Mouse (Mus musculus): Measurements from ENCODE around the gene Tmem200a.

Gene Tmem200a

DNA sequence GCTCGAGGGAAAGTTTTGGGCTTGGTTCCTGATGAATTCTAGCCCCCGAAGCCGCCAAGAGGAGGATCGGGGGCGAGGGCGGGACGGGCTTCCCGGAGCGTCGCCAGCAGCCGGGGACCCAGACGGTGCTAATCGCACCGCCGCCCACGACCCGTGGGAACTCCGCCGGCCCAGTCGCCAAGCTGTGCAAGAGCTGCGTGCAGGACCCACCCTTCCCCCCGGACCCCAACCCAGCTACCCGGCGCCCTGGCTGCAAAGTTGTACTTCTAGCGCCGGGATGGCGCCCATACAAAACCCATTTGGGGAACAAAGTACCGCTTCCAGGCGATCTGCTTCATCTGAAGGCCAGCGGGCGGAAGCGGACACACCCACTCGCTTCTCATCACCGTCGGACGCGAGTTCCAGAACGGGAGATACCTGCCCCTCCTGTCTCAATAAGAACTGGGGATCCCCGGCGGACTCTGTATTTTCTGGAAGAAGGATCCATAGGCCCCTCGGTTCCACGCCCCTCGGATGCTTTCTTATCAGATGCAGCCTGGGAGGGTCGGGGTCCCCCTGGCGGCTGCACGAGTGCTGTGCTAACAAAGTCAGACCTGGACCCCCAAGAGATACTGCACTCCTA lies at the start of gene Tmem200a:
TSS of gene Tmem200a (minus strand) at position 532 of the 622 bp plus-strand sequence.
- DNase-seq: peak; percentile 54

DNA sequence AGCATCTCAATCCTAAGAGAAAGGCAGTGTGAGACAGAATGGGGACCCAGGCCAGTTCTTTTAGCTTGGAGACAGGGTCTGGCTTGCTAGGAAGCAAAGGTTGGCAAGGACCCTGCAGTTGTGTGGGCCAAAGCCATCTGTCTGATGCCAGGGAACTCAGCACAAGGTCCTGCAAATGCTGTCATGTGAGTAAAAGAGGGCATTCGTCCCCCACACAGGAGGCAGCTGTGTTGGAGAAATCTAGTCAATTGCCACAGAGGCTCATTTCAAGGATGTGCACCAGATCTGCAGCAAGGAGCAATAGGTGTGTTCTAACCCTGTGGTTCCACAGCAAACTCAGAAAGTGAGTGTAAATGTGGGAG lies 41.0 kb upstream of the Tmem200a start:
- DNase-seq: no peak

DNA sequence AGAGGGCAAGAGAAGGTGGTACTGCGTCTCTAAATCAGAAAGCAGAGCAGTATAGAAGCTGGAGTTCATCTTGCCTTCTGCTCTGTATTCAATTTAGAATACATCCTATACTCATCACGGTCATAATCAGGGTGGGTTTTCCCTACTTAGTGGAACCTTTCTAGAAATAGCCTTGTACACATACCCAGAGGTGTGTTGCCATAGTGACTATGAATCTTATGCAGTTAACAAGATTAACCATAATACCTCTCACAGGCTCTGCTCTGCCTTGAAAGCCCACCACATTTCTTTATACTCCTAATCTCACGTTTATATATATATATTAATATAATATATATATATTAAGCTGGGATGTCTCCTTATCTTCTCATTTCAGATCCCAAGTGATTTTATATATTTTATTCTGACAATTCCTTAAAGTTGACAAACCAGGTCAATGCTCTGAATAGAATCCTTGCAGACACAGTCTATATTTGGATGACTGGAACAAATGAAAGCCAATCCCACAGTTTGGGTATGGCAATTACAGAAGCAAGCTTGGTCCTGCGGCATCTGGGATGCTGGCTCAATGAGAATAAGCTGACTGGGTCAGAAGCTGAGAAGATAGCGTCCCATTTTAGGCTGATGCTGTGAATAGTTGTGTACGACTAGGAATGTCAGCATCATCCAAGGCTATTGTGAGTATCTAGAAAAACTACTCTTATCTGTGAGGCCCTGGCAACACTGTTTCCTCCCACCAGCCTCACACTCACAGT lies 40.4 kb upstream of the Tmem200a start:
- no peak for DNase-seq

DNA sequence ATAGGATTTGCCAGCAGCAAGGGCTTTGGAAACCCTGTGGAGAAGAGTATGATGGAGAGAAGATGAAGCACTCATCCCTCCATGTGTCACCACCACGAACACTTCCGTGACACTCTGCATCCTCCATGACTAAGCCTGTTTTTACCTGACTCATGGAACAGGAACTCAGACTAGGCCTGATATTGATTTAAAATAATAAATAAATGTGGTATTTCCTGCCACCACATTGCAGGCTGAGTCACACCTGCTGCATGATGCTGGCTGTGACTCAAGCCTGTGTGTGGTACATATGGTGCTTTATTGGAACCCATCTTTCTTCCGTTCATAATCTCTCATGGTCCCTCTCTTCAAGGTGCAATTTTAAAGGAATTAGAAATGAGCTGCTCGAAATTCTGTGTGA lies 35.6 kb upstream of the Tmem200a start:
- no peak for DNase-seq

DNA sequence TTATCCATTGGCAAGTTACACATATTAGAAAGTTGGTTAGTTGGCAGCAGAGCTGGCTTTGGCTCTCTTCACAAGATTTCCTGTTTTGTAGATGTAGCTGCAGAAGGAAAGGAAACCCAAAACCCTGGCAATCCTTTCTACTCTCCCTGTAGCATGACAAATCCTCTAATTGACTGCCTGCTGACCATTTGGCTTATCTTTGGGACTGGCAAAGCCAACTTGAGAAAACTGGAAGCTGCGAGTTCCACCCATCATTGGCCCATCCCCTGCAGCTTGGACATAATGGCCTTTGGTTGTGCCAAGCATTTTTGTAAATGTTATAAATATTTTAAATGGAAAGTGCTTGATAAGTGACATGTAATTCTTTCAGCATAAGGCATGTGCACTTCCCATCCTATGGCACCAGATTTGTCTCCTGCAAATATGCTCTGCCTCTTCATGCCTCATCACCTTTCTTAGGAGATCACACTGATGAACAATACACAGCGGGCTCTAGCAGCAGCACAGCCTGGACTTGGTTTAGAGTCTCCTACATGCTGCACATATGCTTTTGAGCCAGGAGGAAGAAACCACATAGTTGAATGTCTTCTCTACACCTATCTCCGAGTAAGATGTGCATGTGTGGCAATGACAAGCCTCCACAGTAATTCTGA lies 24.6 kb upstream of the Tmem200a start:
- DNase-seq: no peak

DNA sequence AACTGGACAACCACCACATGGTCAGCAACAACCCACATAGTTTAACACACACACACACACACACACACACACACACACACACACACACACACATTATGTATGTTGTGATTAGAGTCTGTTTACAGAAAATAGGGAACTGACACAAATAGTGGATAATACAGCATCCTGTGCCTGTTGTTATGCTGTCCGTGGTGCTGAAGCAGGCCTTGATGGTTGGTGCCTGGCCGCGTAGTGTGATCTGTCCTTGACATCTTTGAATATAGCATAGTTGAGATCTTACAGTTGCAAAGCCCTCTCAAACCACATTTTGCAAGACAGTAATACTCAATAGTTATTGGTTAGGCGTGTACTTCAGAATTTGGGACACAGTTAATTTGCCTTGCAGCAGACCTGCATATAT lies 3.2 kb upstream of the Tmem200a start:
- DNase-seq: no peak

DNA sequence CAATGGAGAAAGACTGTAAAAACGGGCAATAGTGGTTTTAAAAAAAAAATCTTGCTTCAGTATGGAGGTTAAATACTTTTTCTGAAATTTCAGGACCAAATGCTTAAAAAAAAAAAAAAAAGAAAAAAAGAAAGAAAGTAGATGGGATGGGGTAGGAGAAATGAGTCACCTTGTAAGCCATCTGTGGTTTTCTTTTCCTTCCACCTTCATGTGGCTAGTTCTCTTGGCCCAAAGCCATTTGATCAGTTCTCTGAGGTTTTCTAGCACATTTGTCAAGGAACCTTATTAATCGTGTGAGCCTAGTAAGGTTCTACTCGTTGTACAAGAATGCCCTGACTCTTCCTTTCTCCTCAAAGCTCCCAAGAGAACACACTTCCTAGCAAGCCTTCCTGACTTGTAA lies 826 bp upstream of the Tmem200a start:
- DNase-seq: no peak

DNA sequence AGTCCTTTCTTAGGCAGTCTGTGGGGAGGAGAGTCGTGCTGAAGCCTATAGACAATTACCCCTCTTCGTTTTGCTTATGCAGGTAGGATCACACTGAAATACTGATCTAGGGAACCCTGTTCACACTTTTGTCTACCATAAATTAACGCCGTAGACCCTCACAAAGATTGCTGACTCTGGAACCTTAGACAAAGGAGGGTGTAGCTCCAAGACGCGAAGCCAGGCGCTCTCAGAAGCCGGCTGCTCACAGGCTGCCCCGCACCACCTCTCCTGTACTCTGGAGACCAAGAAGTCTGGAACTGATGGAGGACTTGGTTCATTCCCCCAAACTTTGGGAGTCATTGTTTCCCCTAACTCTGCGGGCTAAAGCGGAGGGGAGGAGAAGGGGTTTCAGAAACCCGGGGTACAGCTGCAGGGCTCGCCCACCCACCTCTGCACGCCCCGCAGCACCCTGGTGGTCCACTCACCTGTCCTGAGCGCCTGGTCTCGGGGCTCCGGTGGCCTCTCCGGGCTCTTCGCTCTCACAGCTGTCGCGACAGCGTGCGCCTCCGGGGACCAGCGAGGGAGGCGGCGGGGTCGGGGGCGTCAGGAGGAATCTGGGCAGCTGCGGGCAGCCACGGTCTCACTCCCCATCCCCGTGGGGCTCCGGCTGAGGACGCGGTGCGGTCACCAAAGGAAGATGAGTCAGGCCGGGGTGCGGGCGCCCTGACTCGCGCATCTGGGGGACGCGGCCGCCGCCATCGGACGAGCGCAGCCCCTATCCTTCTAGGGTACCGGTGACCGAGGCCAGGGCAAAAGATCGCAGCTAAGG lies 976 bp downstream of the Tmem200a start, which contains the start of gene Gm9767:
TSS of gene Gm9767 (plus strand) at position 585 of the 811 bp plus-strand sequence.
- DNase-seq: peak; percentile 4

DNA sequence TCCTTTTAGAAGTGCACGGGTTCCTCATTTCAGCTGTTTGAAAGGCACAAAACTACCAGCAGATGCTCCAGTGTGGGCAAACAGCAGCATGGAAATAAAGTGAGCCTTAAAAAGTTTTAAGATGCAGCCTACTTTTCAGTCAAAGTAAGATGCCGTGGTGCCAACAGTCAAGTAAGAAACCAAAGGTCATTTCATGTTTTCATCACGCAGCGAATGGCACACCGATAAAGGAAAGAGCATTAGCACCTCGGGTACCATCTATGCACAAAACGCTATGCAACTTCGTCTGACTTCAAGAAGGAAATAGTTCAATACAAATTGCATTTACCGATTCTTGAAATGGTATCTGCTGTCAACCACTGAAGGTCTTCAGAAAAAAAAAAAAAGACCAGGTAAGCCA lies 1.9 kb downstream of the Tmem200a start:
- DNase-seq: no peak

GRCm38 (mm10) chr10:26071986-26072385 lies 6.9 kb downstream of the Tmem200a start:
- DNase-seq: no peak

DNA sequence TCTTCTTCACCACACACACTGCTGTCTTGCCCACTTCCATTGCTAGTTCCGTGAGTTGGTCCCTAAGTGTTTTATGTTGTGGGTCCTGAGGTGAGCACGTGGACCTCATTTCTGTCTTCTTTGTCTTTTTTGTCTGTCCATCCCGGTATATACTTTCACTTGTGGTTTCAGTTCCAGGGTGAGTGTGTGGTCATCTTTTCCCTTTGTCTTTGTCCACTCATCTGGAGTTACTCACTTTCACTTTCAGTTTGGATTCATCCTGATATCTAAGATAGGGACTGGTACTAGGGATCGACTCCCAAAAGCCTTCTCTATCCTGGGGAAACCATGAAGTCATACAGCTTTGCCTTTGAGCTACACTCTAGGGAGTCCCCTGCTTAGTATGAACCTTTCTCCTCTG lies 15.8 kb downstream of the Tmem200a start:
- no peak for DNase-seq

- no peak for DNase-seq
Observed at GRCm38 (mm10) chr10:26059662-26060307, 19.1 kb downstream of the Tmem200a start.

DNA sequence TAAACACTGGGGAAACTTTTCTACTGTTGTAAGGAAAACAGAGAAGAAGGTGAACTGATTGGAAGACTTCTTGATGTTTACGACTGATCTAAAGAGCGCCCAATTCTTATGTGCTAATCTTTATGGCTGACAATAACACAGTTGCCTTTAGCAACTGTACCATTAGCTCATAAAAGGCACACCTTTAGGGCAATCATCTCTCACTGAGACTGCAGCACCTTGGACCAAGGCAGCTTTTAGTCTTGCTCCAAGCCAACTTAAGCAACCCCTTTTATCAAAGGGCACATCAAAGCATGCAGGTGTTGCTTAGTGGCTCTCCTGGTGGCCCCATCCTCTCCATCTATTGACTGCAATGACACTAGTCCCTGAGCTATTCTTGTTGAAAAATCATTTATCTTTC lies 27.7 kb downstream of the Tmem200a start:
- DNase-seq: no peak

- DNase-seq: no peak
Observed at GRCm38 (mm10) chr10:26034931-26035330, 43.9 kb downstream of the Tmem200a start.

DNA sequence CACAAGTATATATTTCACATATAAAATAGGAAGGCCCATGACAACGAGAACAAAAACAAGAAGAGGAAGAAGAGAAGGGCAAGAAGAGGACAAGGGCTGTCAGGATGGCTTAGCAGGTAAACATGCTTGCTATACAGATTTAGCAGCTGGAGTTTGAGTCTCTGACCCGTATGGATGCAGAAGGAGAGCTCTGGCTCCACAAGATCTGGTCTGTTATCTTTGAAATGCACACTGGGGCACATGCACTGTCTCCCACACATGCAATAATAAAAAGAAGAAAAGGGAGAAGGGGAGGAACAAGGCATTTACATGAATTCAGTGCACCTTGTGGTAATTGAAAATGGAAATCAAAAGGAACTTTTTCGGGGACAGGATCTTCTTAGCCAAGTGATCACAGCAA lies 60.1 kb downstream of the Tmem200a start:
- DNase-seq: no peak

- no peak for DNase-seq
Observed at GRCm38 (mm10) chr10:26014298-26014697, 64.6 kb downstream of the Tmem200a start.

- DNase-seq: peak; percentile 50
Observed at GRCm38 (mm10) chr10:26008948-26009347, 69.9 kb downstream of the Tmem200a start.

DNA sequence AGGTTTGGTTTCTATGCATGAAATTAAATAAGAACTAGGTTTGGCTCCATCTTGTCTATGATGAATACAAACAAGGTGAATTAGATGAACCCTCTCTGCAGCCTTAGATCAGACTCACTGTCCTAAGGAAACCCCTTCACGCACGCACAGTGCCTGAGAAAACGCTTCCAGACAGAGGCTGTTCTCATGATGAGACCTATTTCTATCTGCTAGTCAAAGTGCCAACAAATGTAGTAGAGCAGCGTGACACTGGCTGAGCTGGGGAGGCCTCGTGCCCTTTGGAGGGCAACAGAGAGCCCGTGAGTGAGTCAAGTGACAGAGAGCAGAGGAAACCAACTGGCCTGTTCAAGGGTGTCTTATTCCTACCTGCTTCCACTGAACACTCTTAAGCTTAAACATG lies 73.4 kb downstream of the Tmem200a start:
- DNase-seq: no peak

- DNase-seq: no peak
Observed at GRCm38 (mm10) chr10:26000893-26001292, 78.0 kb downstream of the Tmem200a start.

DNA sequence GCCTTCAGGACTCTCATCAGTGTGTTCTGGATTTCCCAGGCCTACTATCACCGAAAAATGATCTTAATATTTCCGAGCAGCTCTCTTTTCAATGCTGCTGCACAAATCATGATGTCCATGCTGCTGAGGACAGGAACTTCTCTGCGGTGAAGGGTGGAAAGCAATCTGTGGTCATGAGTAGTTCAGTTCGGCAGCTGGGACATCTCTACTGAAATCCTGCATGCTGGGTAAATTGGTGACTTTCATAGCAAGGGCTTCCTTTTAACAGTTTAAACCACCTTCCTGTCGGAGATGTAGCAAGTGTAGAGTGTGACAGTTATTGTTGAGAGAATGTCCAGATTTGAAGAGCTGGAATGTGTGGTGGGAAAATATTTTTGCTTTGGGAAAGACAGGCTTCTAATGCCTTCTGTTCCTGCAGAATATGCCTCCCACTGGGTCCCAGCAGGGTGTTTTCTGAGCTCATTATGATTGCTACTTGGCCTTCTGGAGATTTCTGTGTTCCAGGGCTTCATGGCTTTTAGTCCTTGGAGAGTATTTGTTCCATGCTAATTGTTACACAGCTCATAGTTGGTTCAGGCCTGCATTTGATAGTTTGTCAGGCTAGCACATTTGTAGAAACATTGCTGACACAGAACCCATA lies 79.4 kb downstream of the Tmem200a start:
- DNase-seq: no peak

DNA sequence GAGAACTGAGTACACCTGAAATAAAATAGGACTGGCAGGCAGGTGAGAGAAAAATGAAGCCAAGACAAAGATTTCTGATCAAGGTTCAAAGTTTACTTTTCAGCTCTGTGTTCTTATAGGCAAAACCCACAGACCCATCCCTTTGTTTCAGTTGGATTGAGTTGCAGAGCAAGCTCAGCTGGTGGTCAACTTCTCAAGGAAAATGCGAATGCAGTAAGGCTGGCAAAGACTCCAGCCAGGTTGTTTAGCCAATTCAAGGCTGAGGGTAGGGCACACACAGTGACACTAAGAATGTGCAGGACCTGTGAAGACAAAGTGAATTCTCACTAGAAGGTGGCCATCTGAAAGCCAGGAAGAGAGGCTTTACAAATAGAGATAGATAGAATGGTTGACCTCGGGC lies 94.8 kb downstream of the Tmem200a start:
- no peak for DNase-seq

DNA sequence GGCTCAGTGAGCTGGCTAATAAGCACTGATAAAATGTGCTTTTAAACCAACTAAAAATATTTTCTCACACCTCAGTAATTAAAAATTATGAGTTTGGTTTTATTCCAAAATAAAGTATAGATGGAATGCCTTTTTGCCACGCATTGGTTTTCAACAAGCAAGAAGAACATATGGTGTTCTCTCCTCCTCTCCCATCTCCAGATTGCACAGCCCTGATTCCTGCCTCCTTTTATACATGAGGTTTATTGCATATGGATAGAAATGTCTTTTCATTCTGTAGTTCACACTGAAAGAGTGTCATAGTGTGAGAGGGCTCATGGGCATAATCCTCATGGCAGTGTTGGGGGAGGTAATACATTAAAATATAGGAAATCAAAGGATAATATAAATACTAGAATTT lies 96.2 kb downstream of the Tmem200a start:
- no peak for DNase-seq

All from kidney, postnatal 14 days (tissue).